Mouse (Mus musculus) retina, embryonic 14.5 days (tissue): Measurements from ENCODE around the gene Usp25.

Experiments
- DNase-seq: peaks from one replicate; pipeline ENCODE4 v3.0.0-alpha.2; 2015; ENCODE audit warnings: low spot score

The Usp25 gene

DNA sequence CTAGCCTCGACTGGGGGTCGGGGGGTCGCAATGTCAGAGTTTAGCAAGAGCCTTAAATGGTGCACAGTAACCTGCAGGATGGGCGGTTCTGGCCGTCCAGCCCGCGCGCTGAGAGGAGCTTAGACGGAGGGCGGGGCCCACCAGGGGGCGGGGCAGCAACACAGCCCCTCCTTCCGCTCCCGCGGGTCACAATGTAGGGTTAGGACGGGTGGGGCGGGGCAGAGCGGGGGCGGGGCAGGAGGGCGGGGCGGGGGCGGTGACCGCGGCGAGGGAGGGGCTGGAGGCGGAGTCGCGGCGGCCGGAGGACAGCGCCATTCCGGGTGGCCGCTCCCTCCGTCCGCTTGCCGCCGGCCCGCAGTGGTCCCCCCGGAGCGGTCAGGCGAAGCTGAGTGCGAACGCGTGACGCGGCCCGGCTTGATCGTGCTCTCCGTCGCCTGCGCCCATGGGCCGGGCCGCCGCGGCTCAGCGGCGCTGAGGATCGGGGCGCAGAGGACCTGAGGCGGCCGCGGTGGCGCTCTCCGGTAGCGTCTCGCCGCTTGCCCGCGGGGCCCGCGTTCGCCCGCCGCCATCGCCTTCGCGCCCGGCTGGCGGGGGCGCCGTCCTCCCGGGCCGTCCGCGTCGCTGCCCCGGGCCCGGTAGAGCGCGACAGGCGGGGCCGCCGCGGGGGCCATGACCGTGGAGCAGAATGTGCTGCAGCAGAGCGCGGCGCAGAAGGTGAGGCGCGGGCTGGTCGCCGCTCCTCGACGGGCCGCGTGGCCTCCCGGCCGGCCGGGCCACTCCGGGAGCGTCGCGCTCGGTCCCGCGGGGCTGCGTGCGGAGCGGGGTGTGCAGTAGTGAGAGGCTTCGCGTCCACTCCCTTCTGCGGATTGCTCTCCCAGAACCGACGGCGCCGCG is at the start of gene Usp25:
Usp25 (plus strand) TSS at position 280 of the 894 bp plus-strand sequence.
- peak; percentile 90 for DNase-seq

GRCm38 (mm10) chr16:76967593-76968275 is 45.8 kb upstream of the Usp25 start:
- DNase-seq, result no peak

DNA sequence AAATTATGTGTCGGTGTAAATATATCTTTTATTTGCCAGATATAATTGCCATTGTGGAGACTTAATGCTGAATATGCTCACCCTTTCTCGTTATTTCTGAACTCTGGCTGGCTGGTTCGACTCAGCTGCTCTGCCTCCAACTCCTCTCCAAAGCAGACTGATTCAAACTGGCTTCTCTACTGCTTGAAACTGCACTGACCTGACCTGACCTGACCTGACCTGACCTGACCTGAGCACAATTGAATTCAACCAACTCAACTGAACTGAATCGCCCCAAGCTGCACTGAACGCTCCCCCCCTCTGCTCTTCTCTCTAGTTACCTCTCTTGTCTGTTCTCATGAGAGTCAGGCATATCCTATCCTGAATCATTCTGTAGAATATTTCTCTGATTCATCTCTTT is 42.3 kb upstream of the Usp25 start:
- no peak for DNase-seq

DNA sequence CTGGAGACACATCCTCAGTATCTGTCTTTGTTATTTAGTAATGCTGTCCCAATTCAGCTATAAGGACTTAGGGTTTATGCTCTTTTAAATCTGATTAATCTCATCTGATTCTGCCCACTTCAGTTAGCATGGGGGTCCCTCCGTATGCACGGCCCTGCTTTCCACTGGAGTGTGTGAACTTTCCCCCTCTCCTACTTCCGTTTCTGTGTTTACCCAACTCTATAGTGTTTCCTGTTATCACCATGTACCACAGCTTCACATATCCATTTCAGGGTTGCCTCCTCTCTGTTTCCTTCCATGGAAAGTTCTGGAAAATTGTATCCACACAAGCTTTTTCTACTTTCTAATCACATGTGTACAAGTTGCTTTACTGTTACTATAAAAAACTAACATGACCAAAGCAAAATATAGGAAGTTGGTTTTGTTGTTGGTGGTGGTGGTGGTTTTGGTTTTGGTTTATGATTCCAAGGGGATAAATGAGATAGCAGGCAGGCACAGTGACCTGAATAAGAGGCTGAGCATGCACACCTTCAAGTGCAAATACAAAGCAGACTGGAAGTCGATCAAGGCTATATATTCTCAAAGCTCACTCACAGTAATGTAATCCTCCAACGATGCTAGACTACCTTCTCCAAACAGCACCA is 36.6 kb upstream of the Usp25 start:
- DNase-seq, result no peak

- DNase-seq, result no peak
Measured at GRCm38 (mm10) chr16:76983696-76984095, 29.8 kb upstream of the Usp25 start.

- peak; percentile 65 for DNase-seq
Measured at GRCm38 (mm10) chr16:76987711-76988110, 25.8 kb upstream of the Usp25 start.

GRCm38 (mm10) chr16:77003900-77004299 is 9.6 kb upstream of the Usp25 start:
- DNase-seq, result no peak

DNA sequence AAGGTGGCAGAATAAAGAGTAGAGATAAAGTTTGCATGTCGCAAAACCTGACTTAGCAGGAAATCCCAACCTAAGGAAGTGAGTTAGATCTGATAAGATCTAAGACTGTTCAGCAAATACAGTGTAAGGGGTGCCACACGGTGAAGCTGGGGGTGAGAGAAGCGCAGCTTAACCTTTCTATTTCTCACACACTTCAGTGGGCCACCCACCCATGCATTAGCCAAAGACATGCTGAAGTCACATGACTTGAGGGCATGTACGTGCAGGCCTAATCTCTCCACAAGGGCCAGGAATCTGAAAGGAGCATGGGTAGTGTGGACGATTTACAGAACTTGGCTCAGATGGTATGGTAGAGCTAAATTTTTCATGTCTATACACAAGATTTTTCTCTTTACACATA is 4.3 kb upstream of the Usp25 start:
- DNase-seq, result no peak

DNA sequence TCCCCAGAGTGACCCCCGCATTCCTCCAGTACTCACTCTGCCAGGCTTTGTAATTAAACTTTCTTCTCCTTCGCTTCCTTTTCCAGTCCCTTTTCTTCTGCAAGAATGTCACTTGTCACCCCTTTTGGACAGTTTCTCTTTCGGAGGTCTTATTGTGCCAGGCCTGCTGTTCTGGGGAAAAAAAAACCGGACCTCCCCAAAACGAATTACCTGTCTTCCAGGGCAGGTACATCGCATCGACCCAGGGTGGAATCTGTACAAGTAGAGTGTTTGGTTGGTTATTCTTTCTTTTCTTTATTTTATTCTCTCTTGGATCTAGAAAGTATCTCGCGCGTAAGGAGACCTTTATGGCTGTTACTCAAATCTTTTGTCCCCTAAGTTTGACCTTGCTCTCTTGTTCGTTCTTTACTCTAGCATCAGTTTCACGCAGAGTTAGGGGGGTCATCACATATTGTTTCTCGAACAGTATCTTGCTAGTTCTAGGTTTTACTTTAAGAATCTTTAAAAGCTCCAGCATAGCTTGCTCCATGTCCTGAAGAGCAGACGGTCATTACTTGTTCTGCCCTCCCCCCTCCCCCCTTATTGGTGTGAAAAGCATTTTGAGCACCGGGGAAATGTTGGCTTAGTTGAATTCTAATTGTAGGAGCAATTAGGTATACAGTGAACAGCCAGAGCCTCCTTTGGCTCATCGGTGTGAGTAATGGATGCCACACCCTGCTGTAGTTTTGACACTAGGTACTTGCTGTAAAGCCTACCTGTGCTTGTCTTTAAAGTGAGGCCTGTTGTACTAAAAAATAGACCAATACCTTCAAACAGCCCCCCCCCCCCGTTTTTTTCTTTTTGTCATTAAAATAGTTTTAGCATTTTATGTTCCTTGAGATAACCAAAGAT is 1.1 kb downstream of the Usp25 start:
- peak; percentile 23 for DNase-seq

- no peak for DNase-seq
Measured at GRCm38 (mm10) chr16:77015380-77016346, 2.2 kb downstream of the Usp25 start.

GRCm38 (mm10) chr16:77017931-77018330 is 4.4 kb downstream of the Usp25 start:
- DNase-seq, result no peak

GRCm38 (mm10) chr16:77020190-77020589 is 6.7 kb downstream of the Usp25 start:
- no peak for DNase-seq

DNA sequence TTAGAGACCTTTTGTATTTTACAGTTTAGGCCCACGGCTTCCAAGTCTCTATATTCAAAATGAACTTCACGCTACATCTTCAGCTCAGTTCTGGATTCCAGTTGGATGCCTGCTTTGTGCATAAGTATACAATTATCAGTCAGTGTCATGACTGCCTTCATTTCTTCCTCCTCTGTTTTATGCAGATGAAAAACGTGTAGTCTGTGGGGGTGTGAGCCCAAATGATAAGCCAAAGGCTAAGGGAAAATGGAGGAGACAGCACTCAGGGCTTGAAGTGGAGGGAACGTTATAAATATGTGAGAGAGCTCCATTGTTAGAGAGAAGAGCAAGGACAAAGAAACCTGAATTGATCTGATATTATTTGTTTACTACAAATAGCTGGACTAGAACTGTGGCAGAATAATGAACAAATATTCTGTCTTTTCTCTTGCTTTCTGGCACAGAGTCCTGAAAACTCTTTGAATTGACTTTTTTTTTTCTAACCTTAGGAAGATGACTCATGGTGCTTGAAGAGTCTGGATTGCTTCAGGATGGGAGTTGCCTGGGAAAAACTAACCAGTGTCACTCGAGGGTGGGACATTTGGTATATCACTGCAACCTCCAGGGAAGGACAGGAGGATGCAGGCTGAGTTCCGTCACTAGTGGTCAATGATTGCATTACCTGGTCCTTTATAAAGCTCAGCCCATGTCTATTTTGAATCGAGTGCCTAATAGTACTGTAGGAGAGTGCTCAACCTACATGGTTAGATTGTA is 10.3 kb downstream of the Usp25 start:
- DNase-seq, result no peak

- DNase-seq, result no peak
Measured at GRCm38 (mm10) chr16:77026099-77026498, 12.6 kb downstream of the Usp25 start.

DNA sequence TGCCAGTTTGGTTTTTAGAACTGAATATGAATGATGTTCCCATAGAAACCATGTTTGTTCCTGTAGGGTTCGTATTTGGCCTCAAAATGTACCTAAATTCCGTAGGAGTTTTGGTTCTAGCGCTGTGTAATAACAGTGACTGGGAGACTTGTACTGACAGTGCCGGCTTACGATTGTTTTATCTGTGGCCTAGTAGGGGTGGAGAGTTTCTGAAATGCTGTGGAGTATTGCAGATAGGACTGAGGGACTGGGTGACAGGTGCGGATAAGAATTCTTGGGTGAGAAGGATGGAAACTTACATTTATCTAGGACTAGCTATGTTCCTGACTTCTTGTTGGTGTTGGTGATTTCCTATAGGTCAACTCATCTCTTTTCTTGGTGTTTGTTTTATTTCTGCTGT is 13.4 kb downstream of the Usp25 start:
- DNase-seq, result no peak

GRCm38 (mm10) chr16:77027976-77028686 is 14.6 kb downstream of the Usp25 start:
- DNase-seq, result no peak

GRCm38 (mm10) chr16:77028687-77029417 is 15.3 kb downstream of the Usp25 start:
- DNase-seq, result no peak

- DNase-seq, result no peak
Measured at GRCm38 (mm10) chr16:77030435-77030834, 16.9 kb downstream of the Usp25 start.
